Mouse (Mus musculus): ENCODE measurements at regions not wholly inside any gene's neighbourhood (a gene's known extent, or its start where the extent isn't known, plus 50 kb on each side); places are given as distances from the start of the nearest gene placed in this dataset.

- TF ChIP-seq CTCF (IDR thresholded peaks at IDR 0.05): no peak
- TF ChIP-seq POLR2A (IDR thresholded peaks at IDR 0.05; ENCODE audit: insufficient read depth, low read depth, low read length): no peak
These were observed 234.9 kb downstream of the Etnk1 start for GRCm38 (mm10) chr6:143401921-143402320.
